Mouse (Mus musculus) monocyte, adult 2 months (primary cell): ENCODE measurements around the gene Sgk2.
"Not testable (repeated sequence)": the region's sequence is repeated elsewhere in the genome, so short reads cannot be mapped to it uniquely, and the experiment has no call there.

Source experiments
- DNase-seq, 2 experiments: peaks; one replicate each; pipeline ENCODE4 v3.0.0; 2022; ENCODE audit warnings: low spot score in 2 of 2, low read depth in 1 of 2

Gene Sgk2

GRCm38 (mm10) chr2:163058981-163059380 lies 71.9 kb downstream of the Sgk2 start:
- DNase-seq, result not testable (repeated sequence)

DNA sequence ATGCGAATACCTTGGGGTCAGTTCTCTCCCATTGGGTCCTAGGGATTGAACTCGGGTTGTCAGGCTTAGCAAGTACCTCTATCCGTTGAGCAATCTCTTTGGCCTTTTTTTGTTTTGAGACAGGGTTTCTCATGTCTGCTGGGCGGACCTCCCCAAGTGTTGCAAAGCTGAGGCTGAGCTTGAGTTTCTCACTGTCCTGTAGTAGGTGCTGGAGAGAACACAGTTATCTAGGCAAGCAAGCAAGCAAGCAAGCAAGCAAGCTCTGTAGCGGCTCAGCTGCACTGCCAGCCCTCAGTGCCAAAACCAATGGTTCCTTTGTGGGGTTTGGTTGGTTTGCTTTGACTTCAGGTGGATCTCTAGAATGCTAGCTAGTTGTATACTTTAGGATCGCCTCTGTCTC lies 73.5 kb downstream of the Sgk2 start:
- no peak for DNase-seq

DNA sequence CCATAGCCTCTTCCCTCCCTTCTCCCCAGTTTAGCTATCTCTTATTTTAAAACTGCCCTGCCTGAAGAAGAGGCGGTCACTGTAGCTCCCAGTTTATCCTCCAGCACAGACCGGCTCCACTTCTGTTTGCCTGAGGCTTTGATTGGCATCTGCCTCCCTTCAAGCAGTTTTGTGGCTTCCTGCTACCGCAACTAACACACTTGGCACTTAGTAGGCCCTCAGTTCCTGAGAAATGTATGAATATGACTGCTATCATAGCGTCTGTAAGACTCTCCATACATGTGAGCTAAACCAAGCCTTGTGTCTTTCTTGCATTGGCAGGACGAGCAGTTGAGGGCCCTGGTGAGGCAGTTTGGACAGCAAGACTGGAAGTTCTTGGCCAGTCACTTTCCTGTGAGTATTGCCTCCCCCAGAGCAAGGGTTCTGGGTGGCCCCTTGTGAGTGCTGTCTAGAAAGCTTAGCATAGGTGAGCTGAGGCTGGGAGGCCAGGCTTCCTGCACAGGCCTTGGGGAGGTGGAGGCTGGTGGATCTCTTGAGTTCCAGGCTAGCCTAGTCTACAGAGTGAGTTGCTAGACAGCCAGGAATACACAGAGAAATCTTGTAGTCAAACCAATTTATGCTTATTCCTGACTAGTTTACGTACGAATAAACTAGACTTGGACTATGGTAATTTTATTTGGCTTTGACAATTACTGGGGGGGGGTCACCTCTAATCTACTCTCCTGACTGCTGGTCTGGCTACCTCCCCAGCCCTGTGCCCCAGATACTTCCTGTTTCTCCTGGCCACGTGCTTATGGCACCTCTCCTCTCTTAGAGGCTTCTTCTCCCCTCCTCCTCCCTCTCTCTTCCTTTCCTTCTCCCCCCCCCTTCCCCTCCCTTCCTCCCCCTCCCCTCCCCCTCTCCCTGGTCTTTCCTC lies 74.3 kb downstream of the Sgk2 start:
- DNase-seq, result no peak

DNA sequence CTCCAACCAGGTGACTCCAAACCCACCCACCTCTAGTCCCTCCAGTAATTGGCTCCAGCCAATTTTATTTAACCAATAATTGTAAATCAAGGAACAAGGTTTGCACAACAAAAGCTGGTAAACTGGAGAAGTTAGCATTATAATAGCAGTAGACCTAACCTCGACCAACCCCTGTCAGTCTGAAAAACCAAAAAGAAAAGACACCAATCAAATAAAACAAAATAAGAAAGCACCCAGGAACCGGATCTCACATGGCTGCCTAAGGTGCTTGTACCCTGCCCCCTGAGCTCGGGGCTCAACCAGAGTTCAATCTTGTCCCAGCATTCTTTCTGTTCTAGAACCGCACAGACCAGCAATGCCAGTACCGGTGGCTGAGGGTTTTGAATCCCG lies 75.0 kb downstream of the Sgk2 start:
- DNase-seq, result no peak
